Mouse (Mus musculus) urinary bladder, postnatal 14 days (tissue): ENCODE results near the gene Map3k21.
A peak's percentile ranks its signal among the peaks of the same experiment; 100 is the strongest.

ENCODE experiments used
- DNase-seq: peaks from one replicate; pipeline ENCODE4 v3.0.0; 2021; ENCODE audit warnings: low spot score

Gene Map3k21

DNA sequence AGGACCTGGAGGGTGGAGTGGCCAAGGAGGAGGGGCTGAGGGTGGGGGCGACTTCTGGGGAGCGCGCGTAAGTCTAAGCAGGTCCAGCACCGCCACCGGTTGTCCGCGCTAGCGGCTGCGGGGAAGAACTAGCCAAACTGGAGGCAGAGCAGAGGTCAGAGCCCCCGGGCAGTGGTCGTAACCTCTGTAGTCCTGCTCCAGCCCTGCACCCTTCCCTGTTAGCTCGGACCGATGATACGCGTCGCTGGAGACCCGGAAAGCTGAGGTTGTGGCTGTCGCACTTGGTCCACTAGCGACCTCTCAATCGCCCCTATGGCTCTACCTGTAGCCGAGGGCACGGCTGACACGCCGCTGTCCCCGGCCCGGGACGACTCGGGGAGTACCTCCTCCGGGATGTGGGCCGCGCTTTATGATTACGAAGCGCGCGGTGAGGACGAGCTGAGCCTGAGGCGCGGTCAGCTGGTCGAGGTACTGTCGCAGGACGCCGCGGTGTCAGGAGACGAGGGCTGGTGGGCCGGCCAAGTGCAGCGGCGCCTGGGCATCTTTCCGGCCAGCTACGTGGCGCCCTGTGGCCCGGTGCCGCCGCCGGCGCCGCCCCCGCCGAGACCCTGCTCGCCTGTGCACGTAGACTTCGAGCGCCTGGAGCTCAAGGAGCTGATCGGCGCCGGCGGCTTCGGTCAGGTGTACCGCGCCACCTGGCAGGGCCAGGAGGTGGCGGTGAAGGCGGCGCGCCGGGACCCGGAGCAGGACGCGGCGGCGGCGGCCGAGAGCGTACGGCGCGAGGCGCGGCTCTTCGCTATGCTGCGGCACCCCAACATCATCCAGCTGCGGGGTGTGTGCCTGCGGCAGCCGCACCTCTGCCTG lies at the start of gene Map3k21:
TSS of gene Map3k21 (plus strand) at position 86 of the 864 bp plus-strand sequence.
- DNase-seq = peak; percentile 30

DNA sequence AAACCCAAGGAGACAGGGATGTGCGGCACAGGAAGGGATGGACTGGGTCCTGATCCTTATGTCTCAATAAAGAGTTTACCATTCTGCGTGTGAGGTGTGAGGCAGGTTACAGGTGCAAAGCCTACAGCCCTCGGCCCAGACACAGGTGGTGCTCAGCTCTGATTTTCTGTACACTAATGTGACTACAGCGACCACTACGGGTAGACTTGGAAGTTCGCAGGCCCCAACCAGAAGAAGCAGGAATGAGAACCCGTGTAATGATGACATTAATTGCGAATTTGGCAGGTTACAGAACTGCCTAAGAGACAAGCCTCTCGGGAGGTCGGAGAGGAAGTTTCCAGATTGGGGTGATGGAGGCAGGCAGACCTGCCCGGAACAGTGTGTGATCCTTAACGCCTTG lies 44.1 kb upstream of the Map3k21 start:
- no peak for DNase-seq

DNA sequence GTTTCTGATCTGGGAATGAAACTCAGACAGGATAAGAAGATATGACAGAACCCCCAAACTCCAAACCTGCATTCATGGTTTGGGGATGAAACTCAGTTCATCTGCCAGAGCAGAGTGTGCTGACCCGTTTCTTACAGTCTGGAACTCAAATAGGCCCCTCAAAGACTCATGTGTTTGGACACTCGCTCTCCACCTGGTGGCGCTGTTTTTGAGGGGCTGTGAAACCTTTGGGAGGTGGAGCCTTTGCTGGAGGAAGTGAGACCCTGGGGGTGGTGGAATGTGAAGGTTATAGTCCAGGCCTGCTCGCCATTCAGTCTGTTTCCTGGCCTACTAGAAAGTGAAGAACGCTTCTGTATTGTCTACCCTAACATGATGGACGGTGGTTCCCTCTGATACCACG lies 41.7 kb upstream of the Map3k21 start:
- no peak for DNase-seq

DNA sequence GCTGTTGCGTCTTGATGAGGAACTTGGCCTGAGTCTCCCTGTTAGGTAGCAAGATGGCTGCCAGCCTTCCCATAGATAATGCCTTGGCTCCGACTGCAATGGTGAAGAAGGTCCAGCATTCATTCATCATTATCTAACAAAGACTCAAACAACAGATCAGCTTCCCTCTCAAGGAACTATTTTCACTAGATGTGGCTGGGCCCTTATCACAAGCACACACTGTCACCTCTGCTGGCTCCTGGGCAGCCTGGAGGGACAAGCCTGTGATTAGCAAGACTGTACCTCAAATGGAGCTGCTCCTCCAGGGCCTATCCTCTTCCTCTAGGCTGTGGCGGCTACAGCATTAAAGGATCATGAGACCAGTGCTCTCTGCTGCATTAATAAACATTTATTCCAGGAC lies 40.5 kb upstream of the Map3k21 start:
- no peak for DNase-seq

DNA sequence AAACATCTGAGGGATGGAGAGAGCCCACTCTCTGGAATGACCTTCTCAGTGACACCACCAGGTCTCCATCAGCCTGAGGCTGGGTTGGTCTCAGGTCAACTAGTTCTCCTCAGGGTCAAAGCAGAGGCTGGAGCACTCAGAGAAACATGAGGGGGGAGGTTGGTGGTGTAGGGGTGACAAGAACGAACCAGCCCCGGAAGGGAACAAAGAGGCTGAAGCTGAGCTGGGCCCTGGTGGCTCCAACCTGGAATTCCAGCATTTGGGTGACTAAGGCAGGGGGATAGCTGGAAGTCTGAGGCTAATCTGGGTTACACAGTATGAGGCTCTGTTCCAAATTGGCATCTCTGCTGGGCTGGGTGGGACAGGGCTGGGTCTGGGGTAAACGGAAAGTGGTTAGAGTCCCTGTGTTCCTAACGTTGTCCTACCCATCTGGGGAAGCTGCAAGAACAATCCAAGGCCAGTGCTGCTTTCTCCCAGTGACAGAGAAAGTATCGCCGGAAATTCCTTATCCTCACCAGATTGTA lies 40.0 kb upstream of the Map3k21 start:
- DNase-seq = no peak

DNA sequence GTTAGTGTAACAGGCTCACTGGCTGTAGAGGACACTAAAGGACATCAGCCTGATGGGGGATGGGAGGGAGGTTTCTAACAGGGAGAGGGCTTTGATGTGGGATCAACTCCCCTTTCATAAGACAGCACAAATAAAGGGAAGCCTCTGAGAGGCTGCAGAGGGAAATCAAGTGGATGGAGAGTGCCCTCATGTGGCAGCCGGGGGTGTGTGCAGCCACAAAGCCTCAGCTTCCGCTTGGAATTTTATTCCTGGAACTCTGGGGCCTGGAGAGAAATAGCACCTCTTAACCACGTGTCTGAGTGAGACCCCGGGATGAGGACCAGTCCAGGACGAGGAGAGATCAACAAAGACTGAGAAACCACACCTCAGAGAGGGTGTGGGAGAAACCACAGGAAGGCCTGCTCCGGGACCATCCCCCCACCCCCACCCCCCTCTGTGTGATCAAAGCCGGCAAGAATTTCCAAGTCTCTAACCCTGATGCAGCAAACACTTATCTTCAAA lies 39.4 kb upstream of the Map3k21 start:
- peak; percentile 72 for DNase-seq

DNA sequence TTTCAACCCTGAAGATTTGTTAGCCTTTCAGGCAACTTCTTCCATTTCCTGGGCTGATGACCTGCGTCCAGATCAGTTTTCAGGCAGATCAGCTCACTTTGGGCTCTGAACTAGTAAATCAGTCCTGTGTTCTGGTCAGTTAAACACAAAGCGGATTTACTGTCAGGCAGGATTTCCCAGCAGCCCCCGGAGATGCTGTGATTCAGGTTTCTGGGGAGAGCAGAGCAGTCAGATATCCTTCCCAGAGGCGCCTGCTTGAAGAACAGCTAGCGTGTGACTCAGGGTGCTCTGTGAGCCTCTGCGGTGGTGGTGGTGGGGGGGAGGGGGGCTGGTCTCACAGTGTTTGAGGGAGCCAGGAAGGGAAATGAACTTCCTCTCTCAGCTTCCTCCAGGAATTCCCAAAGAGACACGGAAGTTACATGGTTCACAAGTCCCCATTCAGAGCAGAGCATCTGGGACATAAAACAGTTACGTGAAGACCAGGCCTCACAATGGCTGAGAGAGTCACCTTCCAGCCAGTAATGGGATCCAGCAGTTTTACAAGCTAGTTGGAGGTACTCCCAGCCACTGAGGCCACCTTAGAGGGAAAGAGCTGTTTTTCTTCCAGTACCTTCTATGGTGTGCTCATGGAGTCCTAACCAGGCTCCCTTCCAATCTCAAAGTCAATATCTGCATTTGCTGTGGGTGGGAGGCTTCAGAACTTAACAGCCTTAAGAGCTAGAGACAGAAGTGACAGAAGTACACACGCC lies 37.6 kb upstream of the Map3k21 start:
- no peak for DNase-seq

DNA sequence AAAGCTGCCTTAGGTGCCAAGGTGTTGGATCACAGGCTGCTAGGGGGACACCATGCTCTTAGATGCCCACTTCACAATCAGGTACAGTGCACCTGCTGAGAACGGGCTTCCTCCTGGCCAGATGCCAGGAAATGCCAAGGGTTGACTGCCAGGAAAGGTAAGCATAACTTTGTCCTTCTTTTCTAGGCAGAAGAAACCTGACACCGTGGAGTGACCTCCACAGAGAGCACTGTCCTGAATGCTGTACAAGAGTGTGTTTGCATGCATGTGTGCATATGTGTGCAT lies 37.1 kb upstream of the Map3k21 start:
- peak; percentile 57 for DNase-seq

DNA sequence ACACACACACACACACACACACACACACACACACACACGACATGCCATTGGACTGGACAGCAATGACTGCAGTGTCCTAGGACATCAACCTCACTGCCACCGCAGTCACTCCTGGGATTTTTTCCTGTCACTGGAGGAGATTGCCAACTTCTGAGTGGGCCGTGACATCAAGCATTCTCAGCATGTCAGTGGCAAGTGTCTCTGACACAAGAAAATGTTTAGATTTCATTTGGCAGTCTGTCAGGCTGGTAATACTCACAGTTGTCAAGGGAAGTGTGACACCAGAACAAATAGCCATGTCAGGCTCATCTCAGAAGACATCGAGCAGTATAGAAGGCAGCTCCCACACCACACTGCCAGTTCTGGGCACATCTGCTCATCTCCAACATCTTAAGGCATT lies 29.8 kb upstream of the Map3k21 start:
- DNase-seq = no peak

DNA sequence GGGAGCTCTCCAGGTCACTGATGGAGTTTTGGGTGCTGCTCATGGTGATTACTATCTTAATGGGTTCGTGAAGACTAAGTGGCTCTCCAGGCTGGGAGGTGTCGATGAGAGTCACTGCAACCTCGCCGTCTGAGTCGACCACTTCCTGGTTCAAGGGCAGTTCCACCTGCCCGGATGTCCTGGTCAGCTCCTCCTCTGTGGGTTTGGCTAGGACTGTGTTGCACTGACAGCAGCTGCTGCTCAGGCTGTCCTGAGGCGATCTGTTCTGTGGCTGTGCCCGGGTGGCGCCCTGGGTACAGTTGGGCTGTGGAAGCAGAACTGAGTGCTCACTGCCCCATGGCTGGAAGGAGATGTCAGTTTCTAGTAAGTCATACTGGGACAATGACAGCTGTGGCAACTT lies 22.7 kb upstream of the Map3k21 start:
- DNase-seq = no peak

DNA sequence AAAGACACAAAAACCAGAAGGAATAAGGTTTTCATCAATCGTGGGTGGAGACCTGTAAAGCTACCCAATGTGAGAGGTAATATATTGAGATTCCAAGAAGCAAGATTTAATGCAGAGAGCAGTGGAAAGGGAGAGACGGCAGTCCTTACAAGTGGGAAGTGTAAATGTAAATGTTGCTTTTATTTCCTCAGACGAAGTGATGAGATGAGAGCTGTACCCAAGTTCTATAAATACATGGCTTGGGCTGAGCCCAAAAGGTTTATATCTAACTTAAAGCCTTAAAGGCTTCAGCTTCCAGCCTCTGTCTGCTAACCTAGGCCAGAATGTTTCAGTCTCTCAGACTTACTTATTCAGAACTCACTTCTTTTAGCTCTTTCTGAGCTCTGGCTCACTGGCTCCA lies 20.3 kb upstream of the Map3k21 start:
- no peak for DNase-seq

DNA sequence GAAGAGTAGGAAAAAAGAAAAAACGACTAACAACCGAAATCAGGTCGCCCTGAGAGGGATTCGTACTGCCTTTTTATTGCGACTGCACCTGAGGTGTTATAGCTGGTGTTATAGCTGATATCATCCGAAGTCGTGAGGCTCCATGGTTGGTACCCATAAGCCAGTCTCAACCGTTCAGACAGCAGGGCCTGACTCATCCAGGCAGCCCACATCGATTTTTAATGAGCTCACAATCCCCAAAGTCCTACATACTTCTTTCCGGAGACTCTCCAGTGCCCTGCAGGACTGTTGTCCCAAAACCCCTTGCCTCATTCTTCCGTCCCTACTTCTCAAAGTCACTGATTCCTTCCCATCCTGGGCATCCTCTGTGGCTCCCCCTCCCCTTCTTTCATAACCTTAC lies 12.9 kb upstream of the Map3k21 start:
- DNase-seq = no peak

DNA sequence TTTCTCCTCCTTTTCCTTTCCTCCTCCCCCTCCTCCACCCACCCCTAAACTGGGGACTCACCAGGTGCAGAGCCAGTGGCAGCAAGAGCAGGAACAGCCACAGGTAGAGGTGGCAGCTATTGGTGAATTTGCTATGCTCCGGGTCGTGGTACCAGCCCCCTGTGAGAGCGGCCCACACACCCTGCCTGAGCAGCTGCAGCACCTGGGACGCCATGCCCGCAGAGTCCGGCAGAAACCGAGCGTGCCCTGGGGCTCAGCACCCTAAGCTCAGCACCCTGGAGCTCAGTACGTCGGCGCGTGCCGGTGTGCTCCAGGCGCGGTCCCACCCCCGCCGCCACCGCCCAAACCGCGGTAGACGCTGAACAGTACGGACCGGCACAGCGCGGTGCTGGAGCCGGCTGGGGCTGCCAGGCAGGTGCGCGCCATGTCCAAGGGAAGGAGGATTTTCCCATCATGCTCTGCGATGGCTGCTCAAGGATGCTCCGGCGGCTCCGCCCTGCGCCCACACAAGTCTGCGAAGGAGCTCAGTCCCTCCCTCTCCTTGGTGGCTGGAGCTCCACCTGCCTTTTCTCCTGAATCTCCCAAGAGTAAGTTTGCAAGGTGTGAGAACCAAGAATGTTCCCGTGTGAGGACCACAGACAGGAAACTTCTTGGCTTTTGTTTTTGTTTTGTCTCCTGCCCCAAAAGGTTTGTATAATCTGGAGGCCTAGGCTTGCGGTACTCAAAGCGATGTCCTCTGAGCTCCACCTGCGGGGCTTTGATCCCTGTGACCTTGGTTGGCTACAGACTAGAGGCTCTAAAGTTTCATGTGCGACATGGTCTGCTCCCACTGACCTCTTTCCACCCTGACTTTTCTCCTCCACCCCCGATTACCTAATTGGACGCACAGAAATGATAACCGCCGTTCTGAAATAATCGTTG lies 12.1 kb upstream of the Map3k21 start, which contains the start of gene Pcnx2:
TSS of gene Pcnx2 (minus strand) at position 450 of the 921 bp plus-strand sequence.
- no peak for DNase-seq

DNA sequence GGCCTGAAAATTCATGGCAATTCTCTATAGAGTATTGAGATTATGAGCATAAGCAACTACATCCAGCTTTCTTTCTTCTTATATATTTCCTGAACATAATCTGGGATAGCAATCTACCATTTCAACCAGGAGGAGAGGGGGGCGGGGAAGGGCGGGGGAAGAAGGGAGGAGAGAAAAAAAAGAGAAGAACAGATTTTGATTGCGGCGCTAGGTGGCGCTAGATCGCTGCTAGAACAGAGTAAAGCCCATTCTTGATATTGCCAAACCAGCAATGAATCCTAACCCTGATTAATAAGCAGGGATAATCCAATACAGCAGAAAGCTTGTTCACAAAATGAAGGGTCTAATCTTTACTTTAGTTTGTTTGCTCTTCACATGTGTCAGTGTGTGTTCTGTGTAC lies 11.4 kb upstream of the Map3k21 start:
- DNase-seq = peak; percentile 49

DNA sequence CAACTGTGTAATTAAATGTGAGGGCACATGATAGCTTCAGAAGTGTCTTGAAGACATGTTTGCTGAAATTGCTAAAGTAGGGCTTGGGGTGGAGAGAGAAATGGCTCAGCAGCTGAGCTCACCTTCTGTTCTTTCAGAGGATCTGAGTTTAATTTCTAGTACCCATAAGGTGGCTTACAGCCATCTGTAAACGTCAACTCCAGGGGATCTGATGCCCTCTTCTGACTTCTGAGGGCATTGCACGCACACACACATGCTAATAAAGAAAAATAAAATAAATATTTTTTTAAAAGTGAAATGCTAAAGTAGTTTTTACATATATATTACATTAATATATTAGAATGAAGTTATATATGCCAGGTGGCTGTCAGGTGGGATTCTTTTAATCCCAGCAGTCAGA lies 9.1 kb upstream of the Map3k21 start:
- DNase-seq = no peak

DNA sequence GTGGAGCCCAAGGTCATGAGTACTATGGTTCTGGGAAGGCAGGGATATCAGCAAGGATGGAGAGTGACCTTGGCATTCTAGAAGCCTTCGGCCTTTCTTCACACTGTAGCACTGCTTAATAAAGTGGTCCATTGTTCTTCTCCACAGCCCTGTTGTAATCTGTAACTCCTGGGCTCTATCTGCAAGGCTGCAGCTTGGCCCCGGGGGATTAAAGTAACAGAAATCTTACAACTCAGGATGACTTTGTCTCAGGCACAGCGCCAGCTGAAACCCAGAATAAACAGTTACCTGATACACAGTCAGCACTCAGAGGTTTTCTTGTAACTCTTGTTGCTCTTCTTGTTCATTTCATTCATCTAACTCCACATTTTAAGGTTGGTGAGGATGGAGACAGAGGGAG lies 7.7 kb upstream of the Map3k21 start:
- DNase-seq = no peak

DNA sequence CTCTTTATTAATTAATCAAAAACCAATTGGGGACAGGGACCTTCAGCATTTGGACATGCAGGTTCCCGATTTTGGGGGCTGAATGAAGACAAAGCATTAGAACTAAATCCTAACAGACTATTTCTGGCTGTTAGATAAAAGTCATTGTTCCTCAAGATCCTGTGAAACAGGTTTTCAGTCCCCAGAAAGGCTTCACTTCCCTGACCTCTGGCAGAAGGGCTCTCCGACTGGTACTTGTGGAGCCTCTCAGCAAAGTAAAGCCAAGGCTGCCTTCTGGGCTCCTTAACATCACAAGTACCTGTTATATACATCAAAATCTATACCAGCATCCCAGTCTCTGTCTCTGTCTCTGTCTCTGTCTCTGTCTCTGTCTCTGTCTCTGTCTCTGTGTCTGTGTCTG lies 4.9 kb upstream of the Map3k21 start:
- no peak for DNase-seq

DNA sequence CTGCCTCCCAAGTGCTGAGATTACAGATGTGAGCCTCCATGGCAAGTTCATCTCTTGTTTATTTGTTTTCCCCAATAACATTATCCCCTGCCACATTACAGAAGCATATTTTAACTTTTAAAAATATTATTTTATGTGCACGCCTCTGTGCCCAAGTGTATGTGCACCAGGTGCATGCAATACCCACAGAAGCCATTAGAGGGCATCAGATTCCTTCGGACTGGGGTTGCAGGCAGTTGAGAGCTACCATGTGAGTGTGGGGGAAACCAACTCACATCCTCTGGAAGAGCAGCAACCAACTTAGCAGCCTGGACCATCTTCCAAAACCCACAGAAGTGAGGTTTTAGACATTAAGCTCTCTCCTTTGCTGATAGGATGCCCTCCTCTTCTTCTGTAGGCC lies 2.9 kb upstream of the Map3k21 start:
- no peak for DNase-seq

DNA sequence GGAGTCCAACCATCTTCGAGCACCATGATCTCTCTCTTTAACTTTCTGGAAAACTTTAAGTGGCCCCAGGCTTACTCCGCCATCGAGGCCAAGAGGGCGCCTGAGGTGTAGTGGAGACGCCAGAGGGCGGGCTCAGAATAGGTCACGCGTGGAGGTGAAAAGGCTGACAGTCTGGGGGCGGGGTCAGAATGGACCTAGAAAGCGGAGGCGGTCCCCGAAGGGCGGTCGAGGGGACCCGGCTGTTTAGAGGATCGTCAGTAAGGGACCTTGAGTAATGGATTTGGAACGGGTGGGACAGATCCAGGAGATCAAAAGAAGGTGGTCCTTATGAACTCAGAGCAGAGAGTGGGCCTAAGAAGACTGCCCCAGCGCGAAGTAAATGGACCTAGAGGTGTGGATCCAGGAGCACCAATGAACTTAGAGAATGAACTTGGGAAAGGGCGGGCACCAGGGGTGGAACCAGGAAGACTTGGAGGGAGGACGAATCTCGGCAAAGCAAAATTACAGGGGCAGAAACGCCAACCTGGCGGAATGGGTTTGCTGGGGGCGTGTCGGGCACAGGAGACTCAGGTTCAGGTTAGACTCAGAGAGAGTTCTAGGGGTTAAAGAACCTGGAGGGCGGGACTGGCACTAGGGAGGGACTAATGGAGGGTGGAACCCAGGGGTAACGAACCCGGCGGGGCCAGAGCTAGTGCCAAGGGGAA lies 437 bp upstream of the Map3k21 start:
- DNase-seq = peak; percentile 71

DNA sequence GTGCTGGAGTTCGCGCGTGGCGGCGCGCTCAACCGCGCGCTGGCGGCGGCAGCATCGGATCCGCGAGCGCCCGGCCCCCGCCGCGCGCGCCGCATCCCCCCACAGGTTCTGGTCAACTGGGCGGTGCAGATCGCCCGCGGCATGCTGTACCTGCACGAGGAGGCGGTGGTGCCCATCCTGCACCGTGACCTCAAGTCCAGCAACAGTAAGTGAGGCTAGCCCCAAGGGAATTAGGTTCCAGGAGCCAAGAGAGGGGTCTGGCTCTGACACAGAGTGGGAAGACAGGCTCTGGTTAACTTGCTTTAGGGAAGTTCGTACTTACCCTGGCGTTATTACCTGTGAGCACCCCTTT lies 955 bp downstream of the Map3k21 start:
- no peak for DNase-seq

DNA sequence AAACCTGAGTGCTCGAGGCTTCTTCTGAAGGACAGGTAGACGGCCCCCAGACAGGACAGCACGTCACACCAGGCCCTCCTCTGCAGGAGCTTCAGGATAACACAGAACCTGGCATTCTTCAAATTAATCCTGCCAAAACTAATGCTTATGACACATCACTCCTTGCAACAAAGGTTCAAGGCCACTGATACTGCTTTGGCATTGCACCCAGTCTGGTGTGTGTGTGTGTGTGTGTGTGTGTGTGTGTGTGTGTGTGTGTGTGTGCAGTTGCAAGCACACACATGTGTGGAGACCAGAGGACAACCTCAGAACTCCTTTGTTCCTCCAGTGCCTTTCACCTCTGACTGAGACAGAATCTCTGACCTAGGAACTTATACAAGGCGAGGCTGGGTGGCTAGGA lies 3.0 kb downstream of the Map3k21 start:
- DNase-seq = no peak

DNA sequence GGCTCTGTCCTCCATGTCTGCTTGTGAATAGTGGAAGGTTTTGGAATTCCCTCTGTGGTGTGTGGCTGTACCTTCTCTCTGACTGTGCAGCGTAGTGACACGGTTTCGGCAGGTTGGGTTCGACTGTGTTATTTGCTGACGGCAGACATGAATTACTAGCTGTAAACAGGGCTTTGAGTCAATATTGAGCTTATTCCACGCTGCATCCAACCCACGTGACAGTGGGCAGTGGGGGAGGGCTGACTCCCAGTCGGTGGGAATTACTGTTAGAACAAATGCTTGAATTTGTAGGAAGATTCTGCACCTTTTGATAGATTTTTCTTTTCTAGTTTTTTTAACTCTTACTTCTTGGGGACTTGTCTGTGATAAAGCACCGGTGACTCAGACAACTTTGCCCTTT lies 4.1 kb downstream of the Map3k21 start:
- no peak for DNase-seq
